Mouse (Mus musculus) forebrain, embryonic 14.5 days (tissue): Measurements from ENCODE around the gene Cfl1. TPM values are rescaled to one million over a fixed set of nuclear protein-coding genes. Genes with fewer than 3 reads are reported as not detected.
"Not testable (repeated sequence)": the region's sequence is repeated elsewhere in the genome, so short reads cannot be mapped to it uniquely, and the experiment has no call there.

Experiments
- ATAC-seq: fragments of 200-750 bp; cut with Nextera tagmentation; 2 replicates; pipeline ENCODE4 v1.8.0; 2017; ENCODE audit warnings: mild to moderate bottlenecking, moderate library complexity
- DNase-seq: peaks from one replicate; pipeline ENCODE4 v3.0.0-alpha.2; 2015; ENCODE audit warnings: low spot score
- H3K27ac ChIP-seq: fragments of 300-500 bp; sonication (generic); 2 replicates; pipeline ENCODE4 v1.5.1; 2014; ENCODE audit warnings: low read depth, mild to moderate bottlenecking, control low read depth, low read length, moderate library complexity
- H3K27me3 ChIP-seq: fragments of 300-500 bp; sonication (generic); replicated peaks from 2 replicates; pipeline ENCODE4 v1.6.1; 2014; ENCODE audit warnings: low read length, control low read depth, mixed read lengths; ENCODE audit not compliant: control insufficient read depth, insufficient read depth
- H3K36me3 ChIP-seq: fragments of 300-500 bp; sonication (generic); 2 replicates; pipeline ENCODE4 v1.6.1; 2014; ENCODE audit warnings: low read length, control low read depth; ENCODE audit not compliant: control insufficient read depth, insufficient read depth
- H3K4me1 ChIP-seq: fragments of 300-500 bp; sonication (generic); 2 replicates; pipeline ENCODE4 v1.6.1; 2014; ENCODE audit warnings: antibody characterized with exemption, low read length, control low read depth; ENCODE audit not compliant: control insufficient read depth, insufficient read depth
- H3K4me2 ChIP-seq: fragments of 300-500 bp; sonication (generic); 2 replicates; pipeline ENCODE4 v1.6.1; 2014; ENCODE audit warnings: mild to moderate bottlenecking, control low read depth, low read length
- H3K4me3 ChIP-seq: fragments of 300-500 bp; sonication (generic); 2 replicates; pipeline ENCODE4 v1.5.1; 2014; ENCODE audit warnings: low read depth, low read length, control low read depth
- H3K9ac ChIP-seq: fragments of 300-500 bp; sonication (generic); 2 replicates; pipeline ENCODE4 v1.6.1; 2014; ENCODE audit warnings: mild to moderate bottlenecking, low read length, control low read depth, moderate library complexity
- H3K9me3 ChIP-seq: fragments of 300-500 bp; sonication (generic); replicated peaks from 2 replicates; pipeline ENCODE4 v1.6.1; 2016; ENCODE audit warnings: low read length, control low read depth, mixed read lengths; ENCODE audit not compliant: control insufficient read depth
- WGBS: fragments of 180-500 bp; shearing (Covaris S2); extraction: QIAGEN DNeasy Blood & Tissue Kit; methylation state at CpG from one replicate; pipeline ENCODE4 v1.1.7; 2014; 5-methylcytosine and 5-hydroxymethylcytosine counted together
- polyA plus RNA-seq: library from polyadenylated mRNA; unstranded; fragments of >200 nt; fragmentation: Nextera tagmentation; extraction: Ambion mirVana; gene quantifications from 2 replicates; pipeline ENCODE4 v1.2.1, GENCODE M21; 2014

The Cfl1 gene
- polyA plus RNA-seq, 1 experiment from 2014 or later: 4,757 TPM

GRCm38 (mm10) chr19:5492641-5493040, 2.4 kb downstream of the Cfl1 start:
- DNase-seq (no peak), ATAC-seq (no peak)
- Histone ChIP-seq H3K4me3 (no peak overlapping the region), H3K4me1 (peaks cover 11% of the 10 kb centered on the region), H3K36me3 (peaks cover 55% of the 10 kb centered on the region), H3K27me3 (no peaks in the 10 kb centered on the region), H3K9ac (no peak overlapping the region), H3K9me3 (no peaks in the 10 kb centered on the region), H3K4me2 (no peak overlapping the region), H3K27ac (no peak overlapping the region)
- WGBS: 89% methylated on average over 4 of the region's 4 CpGs

GRCm38 (mm10) chr19:5493301-5493721, 3.1 kb downstream of the Cfl1 start:
- H3K9me3 ChIP-seq, H3K27me3 ChIP-seq, H3K4me3 ChIP-seq, DNase-seq, H3K9ac ChIP-seq, H3K4me2 ChIP-seq, ATAC-seq, H3K27ac ChIP-seq: not testable (repeated sequence)
- Histone ChIP-seq H3K4me1 (peaks cover 11% of the 10 kb centered on the region), H3K36me3 (peaks cover 58% of the 10 kb centered on the region)
- WGBS: 71% methylated on average over 9 of the region's 9 CpGs

- Histone ChIP-seq H3K9ac (no peak overlapping the region), H3K36me3 (peaks cover 58% of the 10 kb centered on the region), H3K4me1 (peaks cover 7% of the 10 kb centered on the region; the same call in 1 of the 2 replicates), H3K9me3 (no peaks in the 10 kb centered on the region), H3K4me2 (no peak overlapping the region), H3K27me3 (no peaks in the 10 kb centered on the region), H3K4me3 (no peak overlapping the region), H3K27ac (no peak overlapping the region)
- WGBS: 94% methylated on average over 3 of the region's 3 CpGs
- DNase-seq (no peak), ATAC-seq (no peak)
Measured at GRCm38 (mm10) chr19:5494314-5494713, 4.1 kb downstream of the Cfl1 start.

GRCm38 (mm10) chr19:5495353-5496051, 5.2 kb downstream of the Cfl1 start:
- Histone ChIP-seq H3K4me3 (no peak overlapping the region), H3K4me1 (peaks cover 7% of the 10 kb centered on the region; the same call in 1 of the 2 replicates), H3K9me3 (no peaks in the 10 kb centered on the region), H3K36me3 (peaks cover 58% of the 10 kb centered on the region), H3K9ac (no peak overlapping the region), H3K4me2 (no peak overlapping the region), H3K27me3 (no peaks in the 10 kb centered on the region), H3K27ac (no peak overlapping the region)
- DNase-seq (no peak), ATAC-seq (no peak)
- 81% methylated on average over 12 of the region's 12 CpGs for WGBS

GRCm38 (mm10) chr19:5496052-5496370, 5.8 kb downstream of the Cfl1 start:
- Histone ChIP-seq H3K4me1 (peaks cover 7% of the 10 kb centered on the region; the same call in 1 of the 2 replicates), H3K9ac (no peak overlapping the region), H3K36me3 (peaks cover 58% of the 10 kb centered on the region), H3K9me3 (no peaks in the 10 kb centered on the region), H3K4me2 (no peak overlapping the region), H3K4me3 (no peak overlapping the region), H3K27me3 (no peaks in the 10 kb centered on the region), H3K27ac (no peak overlapping the region)
- no peak for ATAC-seq
- 87% methylated on average over 16 of the region's 16 CpGs for WGBS
- DNase-seq: no peak

- Histone ChIP-seq H3K4me3 (no peak overlapping the region), H3K27me3 (no peaks in the 10 kb centered on the region), H3K9me3 (no peaks in the 10 kb centered on the region), H3K27ac (no peak overlapping the region), H3K4me2 (no peak overlapping the region), H3K9ac (no peak overlapping the region), H3K36me3 (peaks cover 25% of the 10 kb centered on the region), H3K4me1 (no peaks in the 10 kb centered on the region)
- WGBS: 90% methylated on average over 2 of the region's 2 CpGs
- ATAC-seq: no peak
- DNase-seq: no peak
Measured at GRCm38 (mm10) chr19:5500330-5500875, 10.1 kb downstream of the Cfl1 start.

GRCm38 (mm10) chr19:5503687-5504086, 13.4 kb downstream of the Cfl1 start, which contains the start of gene 1700020D05Rik:
1700020D05Rik (minus strand) TSS chr19:5503787.
- no peaks in the 10 kb centered on the region; the same call in 1 of the 2 replicates for H3K36me3 ChIP-seq
- WGBS: 68% methylated on average over 17 of the region's 17 CpGs

GRCm38 (mm10) chr19:5510031-5511026, 20.1 kb downstream of the Cfl1 start, which contains the start of gene Snx32:
Snx32 (minus strand) TSS chr19:5510538.
- Histone ChIP-seq H3K4me3 (peak within 1 kb of the TSS; percentile 42), H3K36me3 (no peaks in the 10 kb centered on the region), H3K4me1 (peaks cover 7% of the 10 kb centered on the region; the same call in 1 of the 2 replicates), H3K4me2 (peak within 1 kb of the TSS; percentile 53), H3K9me3 (no peaks in the 10 kb centered on the region), H3K27me3 (no peaks in the 10 kb centered on the region), H3K27ac (no peak within 1 kb of the TSS), H3K9ac (peak within 1 kb of the TSS; percentile 59)
- DNase-seq: peak; percentile 99
- 3% methylated on average over 47 of the region's 47 CpGs for WGBS
- ATAC-seq: peak; percentile 100

More at GRCm38 (mm10) chr19:5503687-5504086, 13.4 kb downstream of the Cfl1 start, which contains the start of gene 1700020D05Rik:
- DNase-seq: no peak
- Histone ChIP-seq H3K4me1 (no peaks in the 10 kb centered on the region), H3K27ac (no peak within 1 kb of the TSS), H3K9ac (no peak within 1 kb of the TSS), H3K4me2 (no peak within 1 kb of the TSS), H3K4me3 (no peak within 1 kb of the TSS), H3K9me3 (no peaks in the 10 kb centered on the region), H3K27me3 (no peaks in the 10 kb centered on the region)
- ATAC-seq: no peak
